Mouse (Mus musculus) liver, postnatal 0 days (tissue): ENCODE data around the gene Tnni2. TPM values are rescaled to one million over a fixed set of nuclear protein-coding genes. Genes with fewer than 3 reads are reported as not detected.
A peak's percentile ranks its signal among the peaks of the same experiment; 100 is the strongest.

Experiments
- ATAC-seq: fragments of 200-750 bp; cut with Nextera tagmentation; 2 replicates; pipeline ENCODE4 v1.8.0; 2017; ENCODE audit warnings: mild to moderate bottlenecking, moderate library complexity
- DNase-seq: peaks from one replicate; pipeline ENCODE4 v3.0.0-alpha.2; 2016
- H3K27ac ChIP-seq: fragments of 300-500 bp; sonication (generic); 2 replicates; pipeline ENCODE4 v1.5.1; 2014; ENCODE audit warnings: antibody characterized with exemption, moderate library complexity, mild to moderate bottlenecking, low read depth
- H3K27me3 ChIP-seq: fragments of 300-500 bp; sonication (generic); 2 replicates; pipeline ENCODE4 v1.6.1; 2014; ENCODE audit warnings: low read length, control low read depth, mixed read lengths; ENCODE audit not compliant: insufficient read depth
- H3K36me3 ChIP-seq: fragments of 300-500 bp; sonication (generic); replicated peaks from 2 replicates; pipeline ENCODE4 v1.6.1; 2014; ENCODE audit warnings: mild to moderate bottlenecking, control low read depth, low read length, moderate library complexity, mixed read lengths; ENCODE audit not compliant: insufficient read depth
- H3K4me1 ChIP-seq: fragments of 300-500 bp; sonication (generic); 2 replicates; pipeline ENCODE4 v1.6.1; 2014; ENCODE audit warnings: antibody characterized with exemption, mild to moderate bottlenecking, control low read depth; ENCODE audit not compliant: insufficient read depth
- H3K4me2 ChIP-seq: fragments of 300-500 bp; sonication (generic); 2 replicates; pipeline ENCODE4 v1.6.1; 2014; ENCODE audit warnings: low read depth, mild to moderate bottlenecking, low read length, moderate library complexity, mixed read lengths
- H3K4me3 ChIP-seq: fragments of 300-500 bp; sonication (generic); 2 replicates; pipeline ENCODE4 v1.5.1; 2014; ENCODE audit warnings: low read depth, low read length
- H3K9ac ChIP-seq: fragments of 300-500 bp; sonication (generic); replicated peaks from 2 replicates; pipeline ENCODE4 v1.6.1; 2014; ENCODE audit warnings: mild to moderate bottlenecking, moderate library complexity
- H3K9me3 ChIP-seq: fragments of 300-500 bp; sonication (generic); 2 replicates; pipeline ENCODE4 v1.6.1; 2016; ENCODE audit warnings: mild to moderate bottlenecking, control low read depth, low read length, mixed read lengths
- CTCF ChIP-seq: sonication (generic); IDR thresholded peaks from 2 replicates; pipeline ENCODE4 v1.5.1; 2016; ENCODE audit warnings: antibody characterized with exemption, low read depth
- EP300 ChIP-seq: IDR thresholded peaks from 2 replicates; pipeline ENCODE4 v1.6.1; 2016; ENCODE audit warnings: antibody characterized with exemption, low read depth, mild to moderate bottlenecking
- WGBS: fragments of 180-500 bp; shearing (Covaris S2); extraction: QIAGEN DNeasy Blood & Tissue Kit; methylation state at CpG from one replicate; pipeline ENCODE4 v1.1.7; 2014; ENCODE audit not compliant: insufficient replicate concordance; 5-methylcytosine and 5-hydroxymethylcytosine counted together
- polyA plus RNA-seq: library from polyadenylated mRNA; unstranded; fragments of >200 nt; fragmentation: Nextera tagmentation; extraction: Ambion mirVana; gene quantifications from 2 replicates; pipeline ENCODE4 v1.2.1, GENCODE M21; 2015

Gene Tnni2
- polyA plus RNA-seq, 1 experiment from 2014 or later = 6.9 TPM

DNA sequence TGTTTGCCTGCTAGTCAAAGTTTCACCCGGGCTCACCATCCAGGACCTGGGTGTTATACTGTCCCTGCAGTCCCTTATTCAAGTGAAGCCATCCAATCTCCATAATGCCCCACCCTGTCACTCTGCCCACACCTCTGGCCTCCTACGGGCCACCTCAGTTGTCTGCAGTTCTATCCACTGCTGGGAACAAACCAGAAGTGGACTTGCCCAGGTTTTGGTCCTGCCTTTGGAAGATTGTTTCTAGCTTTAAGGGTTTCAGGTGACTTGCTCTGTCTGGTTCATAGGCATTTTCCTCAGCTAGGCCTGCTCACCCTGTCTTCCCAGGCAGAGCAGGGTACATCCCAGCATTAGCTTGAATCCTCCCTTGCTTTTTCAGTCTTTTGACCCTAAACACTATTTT lies 13.6 kb downstream of the Tnni2 start:
- H3K9me3 ChIP-seq = no peaks in the 10 kb centered on the region
- no peak overlapping the region for H3K4me2 ChIP-seq
- ATAC-seq (no peak), DNase-seq (no peak)
- no peaks in the 10 kb centered on the region for H3K36me3 ChIP-seq
- no peak overlapping the region for H3K9ac ChIP-seq
- H3K4me3 ChIP-seq = no peak overlapping the region
- no peaks in the 10 kb centered on the region for H3K27me3 ChIP-seq
- no peak overlapping the region for H3K27ac ChIP-seq
- WGBS = 57% methylated on average over 2 of the region's 2 CpGs
- H3K4me1 ChIP-seq = peaks cover 8% of the 10 kb centered on the region
- TF ChIP-seq EP300 (no peak), CTCF (no peak)

DNA sequence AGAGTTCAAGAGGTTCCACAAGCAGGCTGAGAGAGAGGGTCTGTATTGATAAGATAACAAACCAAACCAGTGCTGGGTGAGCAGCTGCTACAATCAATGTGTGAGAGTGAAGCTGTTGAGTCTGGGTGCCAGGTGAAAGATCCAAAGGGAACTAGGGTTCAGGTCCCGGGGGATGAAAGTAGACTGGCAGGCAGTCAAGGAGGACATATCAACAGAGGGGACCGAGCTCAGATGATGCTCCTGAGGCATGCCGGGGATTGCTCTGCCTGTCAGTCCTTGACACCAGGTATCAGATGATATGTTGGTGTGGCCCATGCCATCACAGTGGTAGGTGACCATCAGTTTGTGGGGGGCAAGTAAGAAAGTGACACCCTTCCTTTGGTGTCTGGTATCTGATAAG lies 15.2 kb downstream of the Tnni2 start:
- no peak overlapping the region for H3K27ac ChIP-seq
- no peaks in the 10 kb centered on the region for H3K36me3 ChIP-seq
- no peak for TF ChIP-seq CTCF
- H3K4me3 ChIP-seq = no peak overlapping the region
- DNase-seq = no peak
- ATAC-seq = no peak
- no peak overlapping the region for H3K4me2 ChIP-seq
- peaks cover 10% of the 10 kb centered on the region for H3K4me1 ChIP-seq
- no peaks in the 10 kb centered on the region for H3K27me3 ChIP-seq
- H3K9me3 ChIP-seq = no peaks in the 10 kb centered on the region
- H3K9ac ChIP-seq = no peak overlapping the region
- 49% methylated on average over 3 of the region's 3 CpGs for WGBS

- Histone ChIP-seq H3K4me2 (no peak overlapping the region), H3K27me3 (no peaks in the 10 kb centered on the region), H3K9me3 (no peaks in the 10 kb centered on the region), H3K27ac (0 out of 2 replicates have a peak overlapping the region, but pooled peaks have one; percentile 44), H3K4me1 (peaks cover 10% of the 10 kb centered on the region), H3K9ac (no peak overlapping the region), H3K4me3 (no peak overlapping the region), H3K36me3 (no peaks in the 10 kb centered on the region)
- 33% methylated on average over 3 of the region's 3 CpGs for WGBS
- ATAC-seq = peak; percentile 24; the same call in 1 of the 2 replicates
- TF ChIP-seq EP300 (no peak), CTCF (peak; percentile 23; the same call in 1 of the 2 replicates)
- no peak for DNase-seq
Measured at GRCm38 (mm10) chr7:142457227-142457811, 15.7 kb downstream of the Tnni2 start.

- ATAC-seq (peak; percentile 51), DNase-seq (no peak)
- Histone ChIP-seq H3K9ac (no peak overlapping the region), H3K4me2 (no peak overlapping the region), H3K27ac (0 out of 2 replicates have a peak overlapping the region, but pooled peaks have one; percentile 44), H3K4me1 (peaks cover 10% of the 10 kb centered on the region), H3K36me3 (no peaks in the 10 kb centered on the region), H3K9me3 (no peaks in the 10 kb centered on the region), H3K4me3 (no peak overlapping the region), H3K27me3 (no peaks in the 10 kb centered on the region)
- WGBS = 40% methylated on average over 2 of the region's 2 CpGs
- TF ChIP-seq CTCF = no peak
- TF ChIP-seq EP300 = no peak
Measured at GRCm38 (mm10) chr7:142458026-142458425, 16.4 kb downstream of the Tnni2 start.

DNA sequence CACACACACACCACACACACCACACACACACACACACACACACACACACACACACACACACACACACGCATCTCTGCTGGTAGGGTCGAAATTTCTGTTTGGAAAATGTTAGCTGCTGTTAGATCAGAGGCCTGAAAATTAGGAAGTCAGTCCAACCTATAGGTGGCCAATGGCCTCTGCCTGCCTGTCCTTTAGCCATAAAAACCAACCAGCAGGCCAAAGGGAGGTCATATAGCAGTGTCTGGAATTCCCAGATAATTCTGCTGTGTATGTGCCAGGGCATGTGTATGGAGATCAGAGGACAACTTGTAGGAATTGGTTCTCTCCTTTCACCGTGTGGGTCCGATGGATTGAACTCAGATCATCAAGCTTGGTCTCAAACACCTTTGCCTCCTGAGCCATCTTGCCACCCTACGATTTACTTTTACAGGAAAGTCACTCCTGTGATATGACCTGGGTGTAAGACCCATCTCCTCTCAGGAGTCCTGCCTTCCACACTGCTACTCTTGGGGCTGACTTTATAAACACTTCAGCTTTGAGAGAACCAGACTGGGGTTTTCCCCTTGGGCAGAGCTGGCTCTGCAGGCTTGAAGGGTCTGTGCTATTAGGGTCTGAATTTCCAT lies 17.2 kb downstream of the Tnni2 start:
- no peak for DNase-seq
- Histone ChIP-seq H3K4me2 (no peak overlapping the region), H3K36me3 (no peaks in the 10 kb centered on the region), H3K9ac (no peak overlapping the region), H3K9me3 (no peaks in the 10 kb centered on the region), H3K4me3 (no peak overlapping the region), H3K4me1 (peaks cover 10% of the 10 kb centered on the region), H3K27me3 (no peaks in the 10 kb centered on the region), H3K27ac (no peak overlapping the region)
- WGBS = 76% methylated on average over 5 of the region's 5 CpGs
- TF ChIP-seq EP300 (no peak), CTCF (no peak)
- no peak for ATAC-seq

GRCm38 (mm10) chr7:142459299-142459691 lies 17.7 kb downstream of the Tnni2 start:
- Histone ChIP-seq H3K36me3 (no peaks in the 10 kb centered on the region), H3K4me3 (no peak overlapping the region), H3K4me2 (no peak overlapping the region), H3K4me1 (peaks cover 10% of the 10 kb centered on the region), H3K27ac (no peak overlapping the region), H3K9me3 (no peaks in the 10 kb centered on the region), H3K9ac (no peak overlapping the region), H3K27me3 (no peaks in the 10 kb centered on the region)
- WGBS = 51% methylated on average over 2 of the region's 2 CpGs
- DNase-seq (no peak), ATAC-seq (no peak)
- TF ChIP-seq CTCF (no peak), EP300 (no peak)
